Mouse (Mus musculus): ENCODE measurements around the gene Mamdc2.

GRCm38 (mm10) chr19:23374941-23375656 is 73.1 kb downstream of the Mamdc2 start:
- no peak for TF ChIP-seq CTCF (IDR thresholded peaks at IDR 0.05; ENCODE audit: low read depth)
- no peak for TF ChIP-seq EP300 (IDR thresholded peaks at IDR 0.05; ENCODE audit: low read depth)
